Mouse (Mus musculus) stomach, embryonic 14.5 days (tissue): ENCODE results near the gene Elac2. TPM values are rescaled to one million over a fixed set of nuclear protein-coding genes. Genes with fewer than 3 reads are reported as not detected.

Experiments used
- ATAC-seq: fragments of 200-750 bp; cut with Nextera tagmentation; 2 replicates; pipeline ENCODE4 v1.8.0; 2017; ENCODE audit warnings: low read depth, moderate TSS enrichment; ENCODE audit not compliant: insufficient number of reproducible peaks, insufficient read depth, low FRiP score
- H3K27ac ChIP-seq: fragments of 300-500 bp; sonication (generic); 2 replicates; pipeline ENCODE4 v1.5.1; 2014; ENCODE audit warnings: mild to moderate bottlenecking, low read length, moderate library complexity, mixed read lengths
- H3K27me3 ChIP-seq: fragments of 300-500 bp; sonication (generic); 2 replicates; pipeline ENCODE4 v1.6.1; 2014; ENCODE audit warnings: low read length, control low read depth, mixed read lengths; ENCODE audit not compliant: control insufficient read depth, insufficient read depth
- H3K36me3 ChIP-seq: fragments of 300-500 bp; sonication (generic); 2 replicates; pipeline ENCODE4 v1.6.1; 2014; ENCODE audit warnings: mild to moderate bottlenecking, control low read depth, low read length, moderate library complexity, mixed read lengths; ENCODE audit not compliant: control insufficient read depth, insufficient read depth
- H3K4me1 ChIP-seq: fragments of 300-500 bp; sonication (generic); 2 replicates; pipeline ENCODE4 v1.6.1; 2014; ENCODE audit warnings: low read length, control low read depth, mixed read lengths; ENCODE audit not compliant: control insufficient read depth, insufficient read depth
- H3K4me2 ChIP-seq: fragments of 300-500 bp; sonication (generic); replicated peaks from 2 replicates; pipeline ENCODE4 v1.6.1; 2014; ENCODE audit warnings: low read depth, low read length, control low read depth
- H3K4me3 ChIP-seq: fragments of 300-500 bp; sonication (generic); 2 replicates; pipeline ENCODE4 v1.5.1; 2014; ENCODE audit warnings: low read depth, low read length, control low read depth
- H3K9ac ChIP-seq: fragments of 300-500 bp; sonication (generic); replicated peaks from 2 replicates; pipeline ENCODE4 v1.6.1; 2014; ENCODE audit warnings: low read depth, mild to moderate bottlenecking, control low read depth, low read length, moderate library complexity, mixed read lengths
- H3K9me3 ChIP-seq: fragments of 300-500 bp; sonication (generic); 2 replicates; pipeline ENCODE4 v1.6.1; 2016; ENCODE audit warnings: low read depth, low read length, control low read depth; ENCODE audit not compliant: control insufficient read depth
- WGBS: fragments of 180-500 bp; shearing (Covaris S2); extraction: QIAGEN DNeasy Blood & Tissue Kit; methylation state at CpG from one replicate; pipeline ENCODE4 v1.1.7; 2014; 5-methylcytosine and 5-hydroxymethylcytosine counted together
- polyA plus RNA-seq: library from polyadenylated mRNA; unstranded; fragments of >200 nt; fragmentation: Nextera tagmentation; extraction: Ambion mirVana; gene quantifications from 2 replicates; pipeline ENCODE4 v1.2.1, GENCODE M21; 2014

Gene Elac2
- polyA plus RNA-seq, 1 experiment from 2014 or later = 24.2 TPM

DNA sequence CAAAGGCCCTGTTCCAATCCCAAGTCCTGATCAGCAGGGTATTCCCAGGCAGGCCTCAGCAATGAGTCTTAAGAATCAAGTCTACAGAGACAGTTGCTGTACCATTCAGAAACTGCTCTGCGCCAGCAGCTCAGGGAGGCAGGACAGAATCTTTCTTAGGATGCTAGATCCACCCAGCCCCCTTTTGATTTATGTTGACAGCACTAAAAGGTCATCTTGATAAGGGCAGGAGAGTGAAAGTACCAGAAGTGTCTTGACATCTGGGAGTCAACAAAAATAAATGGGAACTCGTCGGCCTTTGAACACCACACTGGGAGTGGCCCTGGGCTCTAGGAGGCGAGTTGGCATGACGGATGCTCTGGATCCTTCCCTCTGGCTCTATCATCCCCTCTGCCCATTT, 24.8 kb downstream of the Elac2 start:
- no peak overlapping the region for H3K9ac ChIP-seq
- peaks cover 22% of the 10 kb centered on the region for H3K36me3 ChIP-seq
- H3K9me3 ChIP-seq = no peaks in the 10 kb centered on the region
- no peak overlapping the region for H3K4me3 ChIP-seq
- 47% methylated on average over 5 of the region's 5 CpGs for WGBS
- no peak overlapping the region for H3K4me2 ChIP-seq
- no peak for ATAC-seq
- H3K27me3 ChIP-seq = no peaks in the 10 kb centered on the region
- no peak overlapping the region for H3K27ac ChIP-seq
- H3K4me1 ChIP-seq = no peaks in the 10 kb centered on the region

DNA sequence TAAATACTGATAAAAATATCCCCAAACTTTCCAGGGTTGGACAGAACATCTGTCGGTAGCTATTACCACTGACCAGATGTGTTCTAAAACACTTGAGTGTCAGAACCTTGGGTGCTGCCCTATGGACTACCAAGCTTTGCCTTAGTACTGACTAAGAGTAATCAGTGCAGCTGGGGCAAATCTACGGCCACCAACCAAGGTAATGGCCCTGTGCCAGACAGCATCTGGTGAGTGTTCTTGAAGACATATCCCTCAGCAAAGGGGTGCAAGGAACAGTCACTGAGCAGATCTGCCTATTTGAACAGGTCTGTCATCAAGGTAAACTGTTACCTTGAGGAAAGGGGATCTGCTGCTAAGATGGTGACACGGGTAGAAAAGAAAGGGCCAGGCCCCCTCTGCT, 26.0 kb downstream of the Elac2 start:
- H3K4me1 ChIP-seq = no peaks in the 10 kb centered on the region
- ATAC-seq = no peak
- WGBS = 70% methylated on average over 3 of the region's 3 CpGs
- H3K4me2 ChIP-seq = no peak overlapping the region
- no peaks in the 10 kb centered on the region for H3K27me3 ChIP-seq
- peaks cover 11% of the 10 kb centered on the region for H3K36me3 ChIP-seq
- no peak overlapping the region for H3K9ac ChIP-seq
- H3K4me3 ChIP-seq = no peak overlapping the region
- no peaks in the 10 kb centered on the region for H3K9me3 ChIP-seq
- no peak overlapping the region for H3K27ac ChIP-seq

- H3K9ac ChIP-seq = no peak overlapping the region
These were observed 27.2 kb downstream of the Elac2 start for GRCm38 (mm10) chr11:65006047-65006446.

DNA sequence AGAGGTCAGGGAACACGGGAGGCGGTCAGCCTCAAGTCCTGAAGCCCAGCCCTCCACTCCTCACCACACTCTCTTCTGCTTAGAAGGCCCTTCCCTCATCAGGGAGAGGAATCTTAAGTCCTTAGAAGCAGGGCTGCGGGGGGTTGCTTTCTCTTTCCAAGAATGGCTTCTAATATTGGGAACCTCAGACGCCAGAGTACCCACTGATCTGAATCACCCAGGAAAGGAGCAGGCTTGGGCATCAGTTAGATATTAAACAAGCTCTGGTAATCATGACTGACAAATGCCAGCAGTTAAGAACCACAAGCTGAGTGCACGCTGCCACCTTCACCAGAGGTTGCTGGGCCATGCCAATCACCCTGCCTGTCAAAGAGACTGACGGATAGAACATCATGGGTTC, 35.1 kb downstream of the Elac2 start:
- no peak overlapping the region for H3K4me3 ChIP-seq
- no peak overlapping the region for H3K27ac ChIP-seq
- no peak for ATAC-seq
- H3K4me2 ChIP-seq = no peak overlapping the region
- H3K4me1 ChIP-seq = no peaks in the 10 kb centered on the region
- H3K36me3 ChIP-seq = no peaks in the 10 kb centered on the region
- H3K9me3 ChIP-seq = no peaks in the 10 kb centered on the region
- H3K9ac ChIP-seq = no peak overlapping the region
- H3K27me3 ChIP-seq = no peaks in the 10 kb centered on the region
- WGBS = 79% methylated on average over 6 of the region's 6 CpGs

More at GRCm38 (mm10) chr11:65006047-65006446, 27.2 kb downstream of the Elac2 start:
- Histone ChIP-seq H3K36me3 (peaks cover 3% of the 10 kb centered on the region), H3K4me3 (no peak overlapping the region), H3K9me3 (no peaks in the 10 kb centered on the region), H3K4me2 (no peak overlapping the region), H3K4me1 (no peaks in the 10 kb centered on the region), H3K27ac (no peak overlapping the region), H3K27me3 (no peaks in the 10 kb centered on the region)
- ATAC-seq = no peak
- 95% methylated on average over 4 of the region's 4 CpGs for WGBS

- 100% methylated on average over 1 of the region's 1 CpGs for WGBS
- Histone ChIP-seq H3K27ac (no peak overlapping the region), H3K27me3 (no peaks in the 10 kb centered on the region), H3K9me3 (no peaks in the 10 kb centered on the region), H3K4me3 (no peak overlapping the region), H3K9ac (no peak overlapping the region), H3K36me3 (no peaks in the 10 kb centered on the region), H3K4me1 (no peaks in the 10 kb centered on the region), H3K4me2 (no peak overlapping the region)
- ATAC-seq = no peak
These were observed 37.9 kb downstream of the Elac2 start for GRCm38 (mm10) chr11:65016754-65017153.

DNA sequence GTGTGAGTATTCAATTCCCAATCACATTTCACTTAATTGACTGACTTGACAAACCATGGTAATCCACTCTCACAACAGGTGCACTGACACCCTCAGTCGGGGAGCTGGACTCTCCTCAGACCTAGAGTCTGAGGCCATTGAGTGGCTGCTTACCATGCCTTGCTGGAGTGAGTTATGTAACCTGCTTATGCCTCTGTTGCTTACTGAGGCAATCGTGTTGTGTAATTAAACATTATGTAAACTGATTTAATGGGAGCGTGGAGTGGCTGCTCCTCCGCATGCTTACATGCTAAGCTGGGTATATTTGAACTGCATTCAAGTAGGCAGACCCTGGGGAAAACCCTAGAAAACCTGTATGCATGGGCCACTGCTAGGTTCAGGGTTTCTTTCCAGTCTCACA, 41.9 kb downstream of the Elac2 start:
- Histone ChIP-seq H3K4me3 (no peak overlapping the region), H3K4me1 (no peaks in the 10 kb centered on the region), H3K36me3 (no peaks in the 10 kb centered on the region; the same call in 1 of the 2 replicates), H3K4me2 (no peak overlapping the region), H3K27me3 (no peaks in the 10 kb centered on the region), H3K27ac (no peak overlapping the region), H3K9me3 (no peaks in the 10 kb centered on the region), H3K9ac (no peak overlapping the region)
- no peak for ATAC-seq
- WGBS = 94% methylated on average over 4 of the region's 4 CpGs

DNA sequence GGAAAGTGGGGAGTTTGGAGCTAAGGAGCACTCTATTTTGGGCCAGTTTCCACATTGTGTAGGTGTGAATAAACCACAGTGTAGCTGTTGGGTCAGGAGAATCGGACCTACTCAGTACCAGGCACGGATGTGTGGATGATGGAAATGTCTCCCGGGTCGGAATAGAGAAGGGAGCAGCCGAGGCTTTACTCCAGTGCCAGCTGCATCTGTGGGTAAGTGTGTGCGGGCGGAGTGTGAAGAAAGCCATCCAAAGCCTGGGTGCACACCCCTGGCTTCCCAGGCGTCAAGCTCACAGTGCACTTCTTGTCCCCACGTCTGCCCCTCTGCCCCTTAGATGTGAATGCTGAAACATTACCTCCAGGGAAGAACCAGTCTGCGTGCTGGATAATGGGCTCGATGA, 43.9 kb downstream of the Elac2 start:
- Histone ChIP-seq H3K4me1 (no peaks in the 10 kb centered on the region), H3K27ac (no peak overlapping the region), H3K4me3 (no peak overlapping the region), H3K27me3 (no peaks in the 10 kb centered on the region), H3K9ac (no peak overlapping the region), H3K36me3 (no peaks in the 10 kb centered on the region; the same call in 1 of the 2 replicates), H3K4me2 (no peak overlapping the region), H3K9me3 (no peaks in the 10 kb centered on the region)
- ATAC-seq = no peak
- 91% methylated on average over 11 of the region's 11 CpGs for WGBS

GRCm38 (mm10) chr11:65028049-65028448, 49.2 kb downstream of the Elac2 start:
- Histone ChIP-seq H3K4me3 (no peak overlapping the region), H3K9me3 (no peaks in the 10 kb centered on the region), H3K27ac (no peak overlapping the region), H3K9ac (no peak overlapping the region), H3K4me2 (no peak overlapping the region), H3K36me3 (no peaks in the 10 kb centered on the region; the same call in 1 of the 2 replicates), H3K4me1 (no peaks in the 10 kb centered on the region), H3K27me3 (no peaks in the 10 kb centered on the region)
- no peak for ATAC-seq
- 65% methylated on average over 5 of the region's 5 CpGs for WGBS

DNA sequence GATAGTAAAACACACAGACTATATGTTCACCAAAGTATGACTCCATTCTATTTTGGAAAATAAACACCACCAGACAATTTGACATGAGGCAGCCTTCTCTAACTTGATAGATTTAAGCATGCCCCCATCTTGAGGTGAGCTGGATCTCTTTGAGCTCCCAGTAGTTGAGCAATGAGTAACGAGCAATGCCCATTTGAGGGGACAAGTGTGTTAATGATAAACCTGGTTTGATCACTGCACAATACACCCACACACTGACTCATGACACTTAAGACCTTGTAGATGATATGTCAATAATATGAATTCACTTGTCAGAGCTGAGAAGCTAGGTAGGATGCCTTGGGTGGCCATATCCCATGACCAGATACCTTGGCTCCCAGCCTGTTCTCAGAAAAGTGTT, 51.4 kb downstream of the Elac2 start:
- Histone ChIP-seq H3K27ac (no peak overlapping the region), H3K4me2 (no peak overlapping the region), H3K4me3 (no peak overlapping the region), H3K4me1 (no peaks in the 10 kb centered on the region), H3K27me3 (no peaks in the 10 kb centered on the region), H3K9me3 (no peaks in the 10 kb centered on the region), H3K9ac (no peak overlapping the region), H3K36me3 (no peaks in the 10 kb centered on the region; the same call in 1 of the 2 replicates)
- 78% methylated on average over 1 of the region's 1 CpGs for WGBS
- ATAC-seq = no peak
